Comparison of ENCODE assay signal across 8 mouse cellular contexts in genomic region chr10:99130611-99131010, GRCm38 (mm10). TPM values are rescaled to one million over a fixed set of nuclear protein-coding genes. Genes with fewer than 3 reads are reported as not detected.
A peak's percentile ranks its signal among the peaks of the same experiment; 100 is the strongest.
DNase-seq lines count a peak whose midpoint lies in the region; ATAC-seq and TF ChIP-seq lines count a peak whose summit lies in the region.

No protein-coding gene starts in this region.

- no peak overlapping the region for H3K9ac ChIP-seq in hindbrain, embryonic 13.5 days

- TF ChIP-seq POLR2A in bone marrow macrophage, adult 2 months (IDR thresholded peaks at IDR 0.05; ENCODE audit: borderline replicate concordance, low read depth, low read length) = no peak

- H3K4me3 ChIP-seq in bone marrow macrophage, adult 2 months (ENCODE audit: insufficient read depth, low read length) = peak overlapping the region; percentile 55
- no peak overlapping the region for H3K4me3 ChIP-seq in hindbrain, embryonic 13.5 days

- H3K27me3 ChIP-seq in hindbrain, embryonic 13.5 days = no peaks in the 10 kb centered on the region

- H3K4me1 ChIP-seq in bone marrow macrophage, adult 2 months (ENCODE audit: control insufficient read depth, insufficient read depth, low read length) = peaks cover 41% of the 10 kb centered on the region
- peaks cover 17% of the 10 kb centered on the region for H3K4me1 ChIP-seq in hindbrain, embryonic 13.5 days (replicated peaks)

- no peak for TF ChIP-seq CTCF in bone marrow macrophage, adult 2 months (IDR thresholded peaks at IDR 0.05; ENCODE audit: low read depth, low read length)

- H3K27ac ChIP-seq in bone marrow macrophage, adult 2 months (ENCODE audit: insufficient read depth, low read depth, low read length) = peak overlapping the region; percentile 93
- peak overlapping the region; percentile 32; the same call in 1 of the 2 replicates for H3K27ac ChIP-seq in hindbrain, embryonic 13.5 days

- ATAC-seq in hindbrain, embryonic 13.5 days (ENCODE audit: low FRiP score) = 0 out of 2 replicates have a peak, but pooled peaks have one; percentile 14
- 0 out of 2 replicates have a peak, but pooled peaks have one; percentile 17 for ATAC-seq in megakaryocyte-erythroid progenitor cell, adult 5-6 weeks (replicated peaks; ENCODE audit: low FRiP score, low TSS enrichment, poor library complexity, severe bottlenecking)

- H3K9me3 ChIP-seq in hindbrain, embryonic 13.5 days = no peaks in the 10 kb centered on the region

- WGBS in hindbrain, embryonic 13.5 days = 45% methylated on average over 6 of the region's 6 CpGs

- H3K4me2 ChIP-seq in hindbrain, embryonic 13.5 days = no peak overlapping the region

- peaks cover 45% of the 10 kb centered on the region for H3K36me3 ChIP-seq in hindbrain, embryonic 13.5 days

- intact Hi-C loops in left cerebral cortex, postnatal 14 days (cut with DNase I) = no loop called here

- peak; percentile 31 to 52 for DNase-seq in left cerebral cortex, postnatal 14 days (ENCODE audit: low spot score in 2 of 2)
- no peak for DNase-seq in left cerebral cortex, adult 9 months (ENCODE audit: low spot score in 2 of 2)
- no peak for DNase-seq in urinary bladder, postnatal 25 days (ENCODE audit: low spot score)
- DNase-seq in urinary bladder, adult 18-20 months (ENCODE audit: low spot score in 2 of 2) = no peak
- no peak for DNase-seq in embryo, embryonic 10.5 days (ENCODE audit: low spot score)

RNA-seq across cellular contexts. Expression of gene Phxr2, which starts 4.5 kb away (rescaled TPM):
- not detected for total RNA-seq in left cerebral cortex, postnatal 14 days (2021)
- not detected in 2 replicates for polyA plus RNA-seq in bone marrow macrophage, adult 2 months (2012; ENCODE audit: insufficient read depth, insufficient read length, missing spikeins)
- not detected in 2 replicates for polyA plus RNA-seq in hindbrain, embryonic 13.5 days (2015; fragmentation: Nextera tagmentation; extraction: Ambion mirVana)
- 0.28 TPM in 1 of 2 replicates, not detected in the other for total RNA-seq in megakaryocyte-erythroid progenitor cell, adult 5-6 weeks (2014; fragmentation: Nextera tagmentation)
- not detected in 2 replicates for total RNA-seq in megakaryocyte-erythroid progenitor cell, adult 5-6 weeks (2017)

RNA-seq across cellular contexts. Expression of gene Galnt4, which starts 22.7 kb away (rescaled TPM):
- total RNA-seq in left cerebral cortex, postnatal 14 days (2021) = 1 to 10 TPM; 2.9 to 3.7 TPM
- 11.0 and 12.5 TPM in 2 replicates for polyA plus RNA-seq in bone marrow macrophage, adult 2 months (2012; ENCODE audit: insufficient read depth, insufficient read length, missing spikeins)
- 3.1 and 3.9 TPM in 2 replicates for polyA plus RNA-seq in hindbrain, embryonic 13.5 days (2015; fragmentation: Nextera tagmentation; extraction: Ambion mirVana)
- total RNA-seq in megakaryocyte-erythroid progenitor cell, adult 5-6 weeks (2014; fragmentation: Nextera tagmentation) = 4.2 and 5.4 TPM in 2 replicates
- total RNA-seq in megakaryocyte-erythroid progenitor cell, adult 5-6 weeks (2017) = 4.9 and 7.8 TPM in 2 replicates

RNA-seq across cellular contexts. Expression of gene Poc1b, which starts 23.8 kb away (rescaled TPM):
- total RNA-seq in left cerebral cortex, postnatal 14 days (2021) = 1 to 10 TPM; 5.7 to 7.4 TPM
- polyA plus RNA-seq in bone marrow macrophage, adult 2 months (2012; ENCODE audit: insufficient read depth, insufficient read length, missing spikeins) = 16.4 and 21.8 TPM in 2 replicates
- polyA plus RNA-seq in hindbrain, embryonic 13.5 days (2015; fragmentation: Nextera tagmentation; extraction: Ambion mirVana) = 10.1 and 11.9 TPM in 2 replicates
- 25.5 and 26.6 TPM in 2 replicates for total RNA-seq in megakaryocyte-erythroid progenitor cell, adult 5-6 weeks (2014; fragmentation: Nextera tagmentation)
- 5.1 and 7.2 TPM in 2 replicates for total RNA-seq in megakaryocyte-erythroid progenitor cell, adult 5-6 weeks (2017)

Comparison
In these comparisons a context has a peak if more than half of its experiments do, and no peak if none do; other contexts are left out.
1. DNase-seq: peak in left cerebral cortex, postnatal 14 days (2 of 2); none in left cerebral cortex, adult 9 months (0 of 2), urinary bladder, postnatal 25 days (single experiment), urinary bladder, adult 18-20 months (0 of 2) and embryo, embryonic 10.5 days (single experiment).